Mouse (Mus musculus): ENCODE data around the gene Gucy1b1. TPM values are rescaled to one million over a fixed set of nuclear protein-coding genes. Genes with fewer than 3 reads are reported as not detected.

Gucy1b1 gene
- polyA plus RNA-seq, 1 experiment from 2014 or later: 8.4 TPM

GRCm38 (mm10) chr3:82014148-82014703 lies 60.3 kb downstream of the Gucy1b1 start:
- no peaks in the 10 kb centered on the region for H3K4me1 ChIP-seq (ENCODE audit: control insufficient read depth, insufficient read depth, low read length)
- no peak for ATAC-seq (ENCODE audit: low FRiP score)
- no peaks in the 10 kb centered on the region for H3K36me3 ChIP-seq (ENCODE audit: control insufficient read depth, insufficient read depth, low read length)
- no peak for DNase-seq (ENCODE audit: low spot score, missing footprints)
- H3K4me3 ChIP-seq (ENCODE audit: low read depth, low read length): no peak overlapping the region
- no peak overlapping the region for H3K27ac ChIP-seq (ENCODE audit: low read depth, low read length)
- 74% methylated on average over 7 of the region's 7 CpGs for WGBS
- H3K4me2 ChIP-seq: no peak overlapping the region
- H3K9me3 ChIP-seq (ENCODE audit: control insufficient read depth, low read length): no peaks in the 10 kb centered on the region
- no peaks in the 10 kb centered on the region for H3K27me3 ChIP-seq (ENCODE audit: control insufficient read depth, insufficient read depth, low read length)
- no peak overlapping the region for H3K9ac ChIP-seq (ENCODE audit: low read length)

GRCm38 (mm10) chr3:82007002-82007401 lies 67.5 kb downstream of the Gucy1b1 start:
- no peak for ATAC-seq (ENCODE audit: low FRiP score)
- H3K4me1 ChIP-seq (ENCODE audit: control insufficient read depth, insufficient read depth, low read length): no peaks in the 10 kb centered on the region
- no peak overlapping the region for H3K4me3 ChIP-seq (ENCODE audit: low read depth, low read length)
- H3K9ac ChIP-seq (ENCODE audit: low read length): no peak overlapping the region
- no peak overlapping the region for H3K27ac ChIP-seq (ENCODE audit: low read depth, low read length)
- no peaks in the 10 kb centered on the region for H3K36me3 ChIP-seq (ENCODE audit: control insufficient read depth, insufficient read depth, low read length)
- WGBS: 93% methylated on average over 1 of the region's 1 CpGs
- H3K4me2 ChIP-seq: no peak overlapping the region
- no peaks in the 10 kb centered on the region for H3K9me3 ChIP-seq (ENCODE audit: control insufficient read depth, low read length)
- H3K27me3 ChIP-seq (ENCODE audit: control insufficient read depth, insufficient read depth, low read length): no peaks in the 10 kb centered on the region
- DNase-seq (ENCODE audit: low spot score, missing footprints): no peak

GRCm38 (mm10) chr3:81995988-81996387 lies 78.5 kb downstream of the Gucy1b1 start:
- WGBS: 0% methylated on average over 1 of the region's 1 CpGs
- peak; percentile 73; the same call in 1 of the 2 replicates for ATAC-seq (ENCODE audit: low FRiP score)
- H3K9ac ChIP-seq (ENCODE audit: low read length): no peak overlapping the region
- H3K4me3 ChIP-seq (ENCODE audit: low read depth, low read length): no peak overlapping the region
- peak; percentile 90 for DNase-seq (ENCODE audit: low spot score, missing footprints)
- H3K27me3 ChIP-seq (ENCODE audit: control insufficient read depth, insufficient read depth, low read length): no peaks in the 10 kb centered on the region
- no peaks in the 10 kb centered on the region for H3K4me1 ChIP-seq (ENCODE audit: control insufficient read depth, insufficient read depth, low read length)
- no peaks in the 10 kb centered on the region for H3K36me3 ChIP-seq (ENCODE audit: control insufficient read depth, insufficient read depth, low read length)
- H3K27ac ChIP-seq (ENCODE audit: low read depth, low read length): no peak overlapping the region
- no peak overlapping the region for H3K4me2 ChIP-seq
- no peaks in the 10 kb centered on the region for H3K9me3 ChIP-seq (ENCODE audit: control insufficient read depth, low read length)

- no peaks in the 10 kb centered on the region for H3K4me1 ChIP-seq (ENCODE audit: control insufficient read depth, insufficient read depth, low read length)
- DNase-seq (ENCODE audit: low spot score, missing footprints): no peak
- no peak overlapping the region for H3K4me3 ChIP-seq (ENCODE audit: low read depth, low read length)
- ATAC-seq (ENCODE audit: low FRiP score): no peak
- H3K27ac ChIP-seq (ENCODE audit: low read depth, low read length): no peak overlapping the region
- WGBS: 41% methylated on average over 4 of the region's 4 CpGs
- no peaks in the 10 kb centered on the region for H3K9me3 ChIP-seq (ENCODE audit: control insufficient read depth, low read length)
- no peaks in the 10 kb centered on the region for H3K36me3 ChIP-seq (ENCODE audit: control insufficient read depth, insufficient read depth, low read length)
- no peak overlapping the region for H3K9ac ChIP-seq (ENCODE audit: low read length)
- no peak overlapping the region for H3K4me2 ChIP-seq
- no peaks in the 10 kb centered on the region for H3K27me3 ChIP-seq (ENCODE audit: control insufficient read depth, insufficient read depth, low read length)
Measured at GRCm38 (mm10) chr3:81995371-81995770, 79.1 kb downstream of the Gucy1b1 start.

GRCm38 (mm10) chr3:81990531-81990930 lies 84.0 kb downstream of the Gucy1b1 start:
- Histone ChIP-seq H3K4me3 (ENCODE audit: low read depth, low read length) (no peak overlapping the region), H3K9ac (ENCODE audit: low read length) (no peak overlapping the region), H3K36me3 (ENCODE audit: control insufficient read depth, insufficient read depth, low read length) (no peaks in the 10 kb centered on the region), H3K4me1 (ENCODE audit: control insufficient read depth, insufficient read depth, low read length) (no peaks in the 10 kb centered on the region), H3K27me3 (ENCODE audit: control insufficient read depth, insufficient read depth, low read length) (no peaks in the 10 kb centered on the region), H3K27ac (ENCODE audit: low read depth, low read length) (no peak overlapping the region), H3K4me2 (no peak overlapping the region), H3K9me3 (ENCODE audit: control insufficient read depth, low read length) (no peaks in the 10 kb centered on the region)
- DNase-seq (ENCODE audit: low spot score, missing footprints): peak; percentile 44
- no peak for ATAC-seq (ENCODE audit: low FRiP score)
- 76% methylated on average over 3 of the region's 3 CpGs for WGBS

GRCm38 (mm10) chr3:81989692-81990141 lies 84.8 kb downstream of the Gucy1b1 start:
- ATAC-seq (ENCODE audit: low FRiP score) (no peak), DNase-seq (ENCODE audit: low spot score, missing footprints) (peak; percentile 23)
- Histone ChIP-seq H3K36me3 (ENCODE audit: control insufficient read depth, insufficient read depth, low read length) (no peaks in the 10 kb centered on the region), H3K27me3 (ENCODE audit: control insufficient read depth, insufficient read depth, low read length) (no peaks in the 10 kb centered on the region), H3K4me1 (ENCODE audit: control insufficient read depth, insufficient read depth, low read length) (no peaks in the 10 kb centered on the region), H3K9ac (ENCODE audit: low read length) (no peak overlapping the region), H3K4me2 (no peak overlapping the region), H3K27ac (ENCODE audit: low read depth, low read length) (no peak overlapping the region), H3K9me3 (ENCODE audit: control insufficient read depth, low read length) (no peaks in the 10 kb centered on the region), H3K4me3 (ENCODE audit: low read depth, low read length) (no peak overlapping the region)
- WGBS: 53% methylated on average over 2 of the region's 2 CpGs

- Histone ChIP-seq H3K27ac (ENCODE audit: low read depth, low read length) (no peak overlapping the region), H3K27me3 (ENCODE audit: control insufficient read depth, insufficient read depth, low read length) (no peaks in the 10 kb centered on the region), H3K4me1 (ENCODE audit: control insufficient read depth, insufficient read depth, low read length) (no peaks in the 10 kb centered on the region), H3K9me3 (ENCODE audit: control insufficient read depth, low read length) (no peaks in the 10 kb centered on the region), H3K36me3 (ENCODE audit: control insufficient read depth, insufficient read depth, low read length) (no peaks in the 10 kb centered on the region), H3K4me2 (no peak overlapping the region), H3K9ac (ENCODE audit: low read length) (no peak overlapping the region), H3K4me3 (ENCODE audit: low read depth, low read length) (no peak overlapping the region)
- DNase-seq (ENCODE audit: low spot score, missing footprints) (no peak), ATAC-seq (ENCODE audit: low FRiP score) (no peak)
- WGBS: 92% methylated on average over 3 of the region's 3 CpGs
Measured at GRCm38 (mm10) chr3:81987628-81988027, 86.9 kb downstream of the Gucy1b1 start.

GRCm38 (mm10) chr3:81986103-81986502 lies 88.4 kb downstream of the Gucy1b1 start:
- Histone ChIP-seq H3K4me1 (ENCODE audit: control insufficient read depth, insufficient read depth, low read length) (no peaks in the 10 kb centered on the region), H3K27me3 (ENCODE audit: control insufficient read depth, insufficient read depth, low read length) (no peaks in the 10 kb centered on the region), H3K36me3 (ENCODE audit: control insufficient read depth, insufficient read depth, low read length) (no peaks in the 10 kb centered on the region), H3K27ac (ENCODE audit: low read depth, low read length) (no peak overlapping the region), H3K4me3 (ENCODE audit: low read depth, low read length) (no peak overlapping the region), H3K4me2 (no peak overlapping the region), H3K9ac (ENCODE audit: low read length) (no peak overlapping the region), H3K9me3 (ENCODE audit: control insufficient read depth, low read length) (no peaks in the 10 kb centered on the region)
- DNase-seq (ENCODE audit: low spot score, missing footprints) (peak; percentile 10), ATAC-seq (ENCODE audit: low FRiP score) (no peak)
- WGBS: 89% methylated on average over 2 of the region's 2 CpGs

- H3K27me3 ChIP-seq (ENCODE audit: control insufficient read depth, insufficient read depth, low read length): no peaks in the 10 kb centered on the region
- H3K4me2 ChIP-seq: no peak overlapping the region
- H3K36me3 ChIP-seq (ENCODE audit: control insufficient read depth, insufficient read depth, low read length): no peaks in the 10 kb centered on the region
- no peaks in the 10 kb centered on the region for H3K9me3 ChIP-seq (ENCODE audit: control insufficient read depth, low read length)
- ATAC-seq (ENCODE audit: low FRiP score) (no peak), DNase-seq (ENCODE audit: low spot score, missing footprints) (no peak)
- H3K4me1 ChIP-seq (ENCODE audit: control insufficient read depth, insufficient read depth, low read length): no peaks in the 10 kb centered on the region
- 61% methylated on average over 1 of the region's 1 CpGs for WGBS
- no peak overlapping the region for H3K27ac ChIP-seq (ENCODE audit: low read depth, low read length)
- H3K9ac ChIP-seq (ENCODE audit: low read length): no peak overlapping the region
- H3K4me3 ChIP-seq (ENCODE audit: low read depth, low read length): no peak overlapping the region
Measured at GRCm38 (mm10) chr3:81985100-81985499, 89.4 kb downstream of the Gucy1b1 start.
